In genomic region chr8:75157471-75158230, GRCm38 (mm10) we compare ENCODE assay signal across 30 mouse cellular contexts. TPM values are rescaled to one million over a fixed set of nuclear protein-coding genes. Genes with fewer than 3 reads are reported as not detected.
DNase-seq lines count a peak whose midpoint lies in the region; ATAC-seq and TF ChIP-seq lines count a peak whose summit lies in the region.
"Had no signal": no experiment of that assay in that cellular context is flagged by ENCODE, and none has a peak within 500 bp of the region (broad histone marks: within the 10 kb centered on the region; RNA-seq: fewer than 3 reads in every experiment).

No protein-coding gene starts in this region.

- H3K9me3 ChIP-seq in midbrain, embryonic 16.5 days (replicated peaks; ENCODE audit: control insufficient read depth, low read length, poor library complexity, severe bottlenecking), result no peaks in the 10 kb centered on the region
- H3K9me3 ChIP-seq in midbrain, embryonic 15.5 days, result no peaks in the 10 kb centered on the region
- H3K9me3 ChIP-seq: embryonic facial prominence, embryonic 12.5 days; embryonic facial prominence, embryonic 15.5 days; heart, embryonic 12.5 days; heart, embryonic 15.5 days; hindbrain, embryonic 10.5 days had no signal

- H3K27ac ChIP-seq in midbrain, embryonic 16.5 days (ENCODE audit: low read length), result no peak overlapping the region
- no peak overlapping the region for H3K27ac ChIP-seq in midbrain, embryonic 15.5 days
- 0 out of 2 replicates have a peak overlapping the region, but pooled peaks have one; percentile 8 for H3K27ac ChIP-seq in small intestine, adult 2 months (ENCODE audit: insufficient read depth, low read depth, low read length)
- H3K27ac ChIP-seq: embryonic facial prominence, embryonic 12.5 days; embryonic facial prominence, embryonic 15.5 days; heart, embryonic 15.5 days; hindbrain, embryonic 10.5 days; hindbrain, embryonic 13.5 days had no signal

- no peak overlapping the region for H3K9ac ChIP-seq in midbrain, embryonic 16.5 days (ENCODE audit: low read depth, low read length)
- H3K9ac ChIP-seq in midbrain, embryonic 15.5 days, result no peak overlapping the region
- H3K9ac ChIP-seq: embryonic facial prominence, embryonic 12.5 days; embryonic facial prominence, embryonic 15.5 days; heart, embryonic 12.5 days; heart, embryonic 15.5 days; hindbrain, embryonic 13.5 days had no signal

- H3K27me3 ChIP-seq in midbrain, embryonic 16.5 days (ENCODE audit: control insufficient read depth, insufficient read depth, low read depth, low read length), result no peaks in the 10 kb centered on the region
- H3K27me3 ChIP-seq in midbrain, embryonic 15.5 days (replicated peaks), result no peaks in the 10 kb centered on the region
- H3K27me3 ChIP-seq in small intestine, adult 2 months (ENCODE audit: control insufficient read depth, insufficient read depth, low read length), result no peaks in the 10 kb centered on the region
- H3K27me3 ChIP-seq: embryonic facial prominence, embryonic 12.5 days; embryonic facial prominence, embryonic 15.5 days; heart, embryonic 12.5 days; heart, embryonic 15.5 days; hindbrain, embryonic 13.5 days had no signal

- peak; percentile 14 for DNase-seq in urinary bladder, adult 2 months (ENCODE audit: low spot score)
- DNase-seq in urinary bladder, postnatal 10 days (ENCODE audit: low spot score), result no peak
- DNase-seq: adrenal gland, adult 8-10 months; adrenal gland, postnatal 25 days; cerebellum, adult 11 months; cerebellum, adult 2 months; cerebellum, adult 9-11 months; cerebellum, postnatal 25 days; gastrocnemius, postnatal 10 days; gastrocnemius, postnatal 36 days; heart, postnatal 10 days; heart, postnatal 36 days had no signal

- peak; percentile 75 for ATAC-seq in midbrain, embryonic 16.5 days
- ATAC-seq in midbrain, embryonic 15.5 days (replicated peaks), result no peak; the same call in 1 of the 2 replicates
- no peak for ATAC-seq in monocyte, adult 5-6 weeks (replicated peaks; ENCODE audit: insufficient number of reproducible peaks, low FRiP score, low TSS enrichment, poor library complexity, severe bottlenecking)
- ATAC-seq: CD4-positive, CD25-positive, alpha-beta regulatory T cell, adult 4 months; forebrain, embryonic 16.5 days; hindbrain, embryonic 16.5 days had no signal

- no peak overlapping the region for H3K4me3 ChIP-seq in midbrain, embryonic 16.5 days (ENCODE audit: low read depth, low read length)
- no peak overlapping the region for H3K4me3 ChIP-seq in midbrain, embryonic 15.5 days
- H3K4me3 ChIP-seq in small intestine, adult 2 months (ENCODE audit: low read depth, low read length), result no peak overlapping the region
- H3K4me3 ChIP-seq: embryonic facial prominence, embryonic 12.5 days; embryonic facial prominence, embryonic 15.5 days; heart, embryonic 12.5 days; heart, embryonic 15.5 days; hindbrain, embryonic 10.5 days; hindbrain, embryonic 13.5 days had no signal

- H3K4me1 ChIP-seq in midbrain, embryonic 16.5 days (ENCODE audit: control insufficient read depth, insufficient read depth, low read length), result no peaks in the 10 kb centered on the region
- H3K4me1 ChIP-seq in midbrain, embryonic 15.5 days, result no peaks in the 10 kb centered on the region
- no peaks in the 10 kb centered on the region; the same call in 1 of the 2 replicates for H3K4me1 ChIP-seq in small intestine, adult 2 months (ENCODE audit: control insufficient read depth, insufficient read depth, insufficient read length, low read length)
- H3K4me1 ChIP-seq: embryonic facial prominence, embryonic 12.5 days; embryonic facial prominence, embryonic 15.5 days; heart, embryonic 12.5 days; heart, embryonic 15.5 days had no signal

- TF ChIP-seq CTCF in small intestine, adult 2 months (IDR thresholded peaks at IDR 0.05; ENCODE audit: extremely low read depth, insufficient read length, insufficient replicate concordance, low read depth, low read length), result no peak

- 26% methylated on average over 7 of the region's 7 CpGs for WGBS in midbrain, embryonic 16.5 days
- WGBS in midbrain, embryonic 15.5 days, result 25% methylated on average over 7 of the region's 7 CpGs
- WGBS in small intestine, adult 2 months, result 61% methylated on average over 7 of the region's 7 CpGs

- no peak for TF ChIP-seq POLR2A in small intestine, adult 2 months (IDR thresholded peaks at IDR 0.05; ENCODE audit: low read depth, low read length)

- H3K36me3 ChIP-seq in midbrain, embryonic 16.5 days (ENCODE audit: control insufficient read depth, insufficient read depth, low read length), result no peaks in the 10 kb centered on the region
- H3K36me3 ChIP-seq in midbrain, embryonic 15.5 days (replicated peaks), result no peaks in the 10 kb centered on the region
- no peaks in the 10 kb centered on the region for H3K36me3 ChIP-seq in small intestine, adult 2 months (ENCODE audit: control insufficient read depth, insufficient read depth, low read length)
- H3K36me3 ChIP-seq: embryonic facial prominence, embryonic 12.5 days; embryonic facial prominence, embryonic 15.5 days; heart, embryonic 12.5 days; heart, embryonic 15.5 days; hindbrain, embryonic 10.5 days; hindbrain, embryonic 13.5 days had no signal

- no peak overlapping the region for H3K4me2 ChIP-seq in midbrain, embryonic 16.5 days (ENCODE audit: low read length)
- no peak overlapping the region for H3K4me2 ChIP-seq in midbrain, embryonic 15.5 days
- H3K4me2 ChIP-seq: embryonic facial prominence, embryonic 12.5 days; embryonic facial prominence, embryonic 15.5 days; heart, embryonic 12.5 days; heart, embryonic 15.5 days; hindbrain, embryonic 13.5 days had no signal

RNA-seq across cellular contexts. Expression of gene Mcm5, which starts 48.3 kb away (rescaled TPM):
- 23.0 and 24.9 TPM in 2 replicates for polyA plus RNA-seq in midbrain, embryonic 16.5 days (2015; fragmentation: Nextera tagmentation; extraction: Ambion mirVana)
- 34.0 and 34.2 TPM in 2 replicates for polyA plus RNA-seq in midbrain, embryonic 15.5 days (2015; fragmentation: Nextera tagmentation; extraction: Ambion mirVana)
- polyA plus RNA-seq in urinary bladder, adult 2 months (2012; rRNA removed), result 7.4 and 10.7 TPM in 2 replicates
- polyA plus RNA-seq in small intestine, adult 2 months (2012; rRNA removed), result 8.7 and 22.0 TPM in 2 replicates
- total RNA-seq in monocyte, adult 5-6 weeks (2017), result 28.1 to 55.4 TPM (median 30.7 TPM) in 3 replicates

RNA-seq across cellular contexts. Expression of gene Rasd2, which starts 56.1 kb away (rescaled TPM):
- 3.9 and 4.7 TPM in 2 replicates for polyA plus RNA-seq in midbrain, embryonic 16.5 days (2015; fragmentation: Nextera tagmentation; extraction: Ambion mirVana)
- polyA plus RNA-seq in midbrain, embryonic 15.5 days (2015; fragmentation: Nextera tagmentation; extraction: Ambion mirVana), result 3.3 and 4.2 TPM in 2 replicates
- 6.9 and 13.6 TPM in 2 replicates for polyA plus RNA-seq in urinary bladder, adult 2 months (2012; rRNA removed)
- 2.6 and 9.7 TPM in 2 replicates for polyA plus RNA-seq in small intestine, adult 2 months (2012; rRNA removed)
- total RNA-seq in monocyte, adult 5-6 weeks (2017), result not detected in 3 replicates
- total RNA-seq: common myeloid progenitor, adult 5-6 weeks; granulocyte monocyte progenitor cell, adult 5-6 weeks; MEL had no signal
- polyA plus RNA-seq: C2C12; CD4-positive, CD25-positive, alpha-beta regulatory T cell, adult 4 months; forebrain, embryonic 11.5 days had no signal
